Mouse (Mus musculus) thymus, adult 2 months (tissue): ENCODE results near the gene Cdk9.

Source experiments
- CTCF ChIP-seq: fragments of 200-500 bp; IDR thresholded peaks from 2 replicates; pipeline ENCODE4 v1.5.1; 2012; ENCODE audit warnings: mild to moderate bottlenecking, control low read depth, low read length, moderate library complexity, borderline replicate concordance; ENCODE audit not compliant: control insufficient read depth, poor library complexity, insufficient read depth; ENCODE audit errors: extremely low read depth
- POLR2A ChIP-seq: fragments of 200-500 bp; IDR thresholded peaks from 2 replicates; pipeline ENCODE4 v1.6.1; 2012; ENCODE audit warnings: mild to moderate bottlenecking, low read length, control low read depth, moderate library complexity; ENCODE audit not compliant: control insufficient read depth, poor library complexity, insufficient read depth; ENCODE audit errors: extremely low read depth

- TF ChIP-seq POLR2A (no peak), CTCF (no peak)
These were observed 2.5 kb downstream of the Cdk9 start for GRCm38 (mm10) chr2:32710425-32710824.
